Mouse (Mus musculus): ENCODE measurements around the gene Nps. TPM values are rescaled to one million over a fixed set of nuclear protein-coding genes. Genes with fewer than 3 reads are reported as not detected.
"Not testable (repeated sequence)": the region's sequence is repeated elsewhere in the genome, so short reads cannot be mapped to it uniquely, and the experiment has no call there.

The Nps gene
- total RNA-seq (2015) (not detected in 2 replicates), total RNA-seq (2017) (not detected in 2 replicates)

DNA sequence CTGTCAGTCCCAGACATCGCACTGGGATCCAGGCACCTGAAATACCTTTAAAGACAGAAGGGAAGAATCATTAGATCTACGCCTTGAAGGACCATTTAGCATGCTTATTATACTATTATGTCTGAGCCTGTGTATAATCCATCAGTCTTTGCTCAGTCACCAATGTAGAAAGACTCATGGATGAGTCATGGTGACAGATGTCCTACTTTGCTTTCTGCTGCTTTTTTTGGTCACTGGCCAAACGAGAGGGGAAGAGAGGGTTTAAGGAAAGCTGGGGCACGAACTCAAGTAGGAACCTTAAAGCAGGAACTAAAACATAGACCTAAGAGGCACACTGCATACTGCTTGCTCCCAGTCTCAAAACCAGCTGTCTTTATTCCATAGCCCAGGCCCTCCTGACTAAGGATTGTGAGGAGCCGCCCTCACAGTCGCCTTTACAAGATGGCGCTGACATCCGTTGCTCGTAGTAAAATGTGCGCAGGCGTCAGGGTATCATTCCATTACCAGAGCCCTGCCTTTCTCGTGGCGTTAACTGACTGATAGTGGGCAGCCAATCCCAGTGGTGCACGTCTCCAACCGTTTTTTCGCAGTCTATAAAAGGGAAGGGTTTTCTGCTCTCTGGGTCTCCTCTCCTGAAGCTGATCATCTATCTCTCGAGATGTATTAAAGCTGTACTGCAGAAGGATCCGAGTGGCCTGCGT lies at the start of gene Nps:
Gene Nps (plus strand): TSS at position 651 of the 701 bp plus-strand sequence.
- not testable (repeated sequence) for ATAC-seq (ENCODE audit: poor library complexity, severe bottlenecking)

DNA sequence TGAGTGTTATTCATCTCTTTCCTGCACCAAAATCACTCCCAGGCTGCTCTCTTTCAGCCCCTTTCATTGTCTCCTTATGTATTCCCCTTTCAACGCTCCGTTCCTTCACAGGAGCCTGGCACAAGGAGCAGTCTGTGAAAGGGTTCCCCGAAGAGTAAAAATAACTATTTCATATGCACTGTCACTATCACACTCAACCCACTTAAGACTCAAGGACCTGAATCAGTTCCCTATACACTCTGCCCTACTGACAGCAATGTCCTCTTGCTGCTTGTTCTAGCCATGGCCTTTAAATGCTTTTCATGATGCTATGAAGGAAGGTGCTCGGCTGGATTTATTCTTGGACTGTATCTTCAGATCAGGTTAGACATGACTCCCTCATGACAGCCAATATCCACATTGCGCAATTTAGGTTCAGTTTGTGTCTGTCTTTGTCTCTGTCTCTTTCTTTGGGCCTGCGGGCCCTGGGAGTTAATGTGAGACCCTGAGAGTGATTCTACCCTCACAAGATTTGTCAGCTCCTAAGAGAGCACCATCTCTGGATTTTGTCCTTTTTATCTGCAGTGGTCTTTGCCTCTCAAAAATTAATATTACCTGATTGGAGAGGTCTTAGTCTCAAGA lies 49.4 kb upstream of the Nps start:
- no peak for ATAC-seq (ENCODE audit: poor library complexity, severe bottlenecking)

DNA sequence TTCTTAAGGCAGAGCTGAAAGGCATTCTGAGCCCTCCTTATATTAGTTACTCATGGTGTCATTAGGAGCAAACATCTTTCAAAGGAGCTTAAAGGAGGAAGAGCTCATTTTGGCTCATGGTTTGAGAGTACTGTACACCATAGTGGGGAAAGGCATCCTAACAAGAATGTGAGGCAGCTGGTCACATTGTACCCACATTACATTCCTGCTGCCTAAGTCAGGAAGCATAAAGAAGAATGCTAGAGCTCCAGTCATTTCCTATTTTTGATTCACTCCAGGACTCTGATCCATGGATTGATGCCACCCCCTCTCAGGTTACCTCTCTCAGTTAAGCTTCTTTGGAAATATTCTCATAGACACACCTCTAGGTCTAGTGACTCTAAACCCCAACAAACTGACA lies 48.2 kb upstream of the Nps start:
- no peak for ATAC-seq (ENCODE audit: poor library complexity, severe bottlenecking)

DNA sequence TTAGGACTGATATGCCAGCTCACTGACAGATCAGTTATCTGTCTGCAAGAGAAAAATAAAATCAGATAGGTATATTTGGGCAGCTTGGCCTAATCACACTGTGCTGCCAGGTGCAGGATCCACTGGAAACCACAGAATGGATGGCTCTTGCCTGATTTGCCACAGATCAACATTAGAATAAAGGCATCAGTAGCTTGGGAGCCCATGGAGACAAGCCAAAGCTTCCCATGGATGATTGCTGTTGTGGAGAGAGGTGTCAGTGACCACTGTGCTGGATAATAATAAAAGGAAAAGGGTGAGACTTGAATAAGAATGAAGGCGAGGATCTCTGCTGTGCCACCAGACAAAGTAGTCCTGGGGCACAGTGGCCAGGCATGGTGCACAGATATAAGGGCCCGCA lies 47.7 kb upstream of the Nps start:
- no peak for ATAC-seq (ENCODE audit: poor library complexity, severe bottlenecking)

DNA sequence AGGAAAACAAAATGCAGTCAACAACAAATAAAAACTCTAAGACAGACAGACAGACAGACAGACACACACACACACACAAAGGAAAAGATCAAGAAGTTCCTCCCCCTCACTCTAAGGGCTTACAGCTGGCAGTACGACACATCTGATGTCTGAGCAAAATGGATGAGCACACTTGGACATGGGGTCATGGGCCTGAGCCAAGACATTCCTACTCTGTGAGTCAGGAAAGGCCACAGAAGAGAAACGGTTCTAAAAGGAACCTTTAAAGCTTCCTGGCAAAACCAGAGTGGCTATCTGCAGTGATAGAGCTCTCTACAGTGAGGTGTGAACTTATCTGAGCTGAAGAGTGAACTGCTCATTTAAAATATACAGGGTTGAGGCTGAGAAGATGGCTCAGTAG lies 46.0 kb upstream of the Nps start:
- ATAC-seq (ENCODE audit: poor library complexity, severe bottlenecking) = no peak

DNA sequence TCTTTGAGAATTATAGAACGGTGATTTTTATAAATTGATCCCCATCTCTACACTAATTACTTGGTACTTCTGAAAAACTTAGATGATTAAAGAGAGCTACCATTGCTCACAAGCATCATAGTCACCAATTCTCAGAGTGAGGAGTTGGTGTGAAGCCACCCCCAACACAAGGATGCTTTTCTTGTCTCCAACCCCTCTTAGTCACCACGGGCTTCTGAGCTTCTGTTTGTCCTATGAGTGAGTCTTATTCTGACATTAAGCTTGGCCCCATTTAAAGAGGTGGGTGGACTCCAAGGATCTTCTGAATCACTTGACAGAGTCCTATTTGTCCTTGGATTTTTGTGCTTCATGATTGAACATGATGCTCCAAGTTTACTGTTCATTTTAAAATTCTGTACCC lies 37.0 kb upstream of the Nps start:
- ATAC-seq (ENCODE audit: poor library complexity, severe bottlenecking) = no peak

DNA sequence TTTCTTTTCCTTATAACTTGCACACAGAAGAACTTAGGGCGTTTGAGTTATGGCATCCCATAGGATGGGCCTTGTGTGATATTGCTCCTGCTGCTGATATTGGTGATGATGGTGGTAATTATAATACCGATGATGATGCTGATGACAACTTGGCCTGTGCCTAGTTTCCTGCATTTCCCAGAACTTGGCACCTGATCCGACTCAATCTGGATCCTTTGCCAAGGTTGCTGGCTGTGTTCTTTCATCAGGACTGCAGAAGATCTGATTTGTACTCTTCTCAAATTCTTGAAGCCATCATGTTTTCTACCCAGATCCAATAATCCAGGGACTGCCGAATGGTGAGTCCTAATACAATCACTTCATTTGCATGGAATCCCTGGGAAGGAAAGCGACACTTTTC lies 32.5 kb upstream of the Nps start:
- no peak for ATAC-seq (ENCODE audit: poor library complexity, severe bottlenecking)

DNA sequence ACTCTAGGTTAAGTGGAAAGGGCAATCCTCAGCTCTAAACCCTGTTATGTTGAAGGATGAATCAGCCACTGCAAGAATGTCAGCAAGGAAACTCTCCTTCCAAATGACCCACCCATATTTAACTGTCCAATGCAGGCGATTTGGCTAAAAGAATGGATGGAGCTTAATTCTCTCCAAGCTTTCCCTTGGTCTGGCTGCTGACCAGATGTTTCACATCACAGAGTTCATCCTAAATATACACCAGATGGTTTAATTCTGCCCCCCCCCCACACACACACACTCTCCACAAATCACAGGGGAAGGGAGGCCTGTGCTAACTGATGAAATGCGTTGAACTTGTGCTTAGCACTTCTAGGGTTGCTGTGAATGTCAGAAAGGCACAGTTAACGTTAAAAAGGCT lies 21.4 kb upstream of the Nps start:
- ATAC-seq (ENCODE audit: poor library complexity, severe bottlenecking) = no peak

DNA sequence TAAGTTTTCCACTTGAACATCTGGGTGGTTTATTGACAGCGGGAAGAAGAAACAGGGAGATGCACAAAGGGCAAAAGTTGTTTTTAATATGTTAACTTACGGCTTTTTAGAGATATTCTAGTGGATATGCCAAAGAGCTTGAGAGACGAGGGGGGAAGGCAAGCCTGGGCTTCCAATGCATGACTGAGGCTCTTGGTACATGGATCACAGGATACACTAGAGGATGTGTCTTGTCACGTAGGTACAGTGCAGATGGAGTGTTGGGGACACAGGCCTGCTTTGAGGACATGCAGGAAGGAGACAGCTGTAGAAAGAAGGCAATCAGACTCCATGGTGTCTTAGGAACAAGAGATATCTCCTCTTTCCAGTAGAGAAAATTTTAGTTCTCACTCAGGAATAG lies 19.1 kb upstream of the Nps start:
- no peak for ATAC-seq (ENCODE audit: poor library complexity, severe bottlenecking)

DNA sequence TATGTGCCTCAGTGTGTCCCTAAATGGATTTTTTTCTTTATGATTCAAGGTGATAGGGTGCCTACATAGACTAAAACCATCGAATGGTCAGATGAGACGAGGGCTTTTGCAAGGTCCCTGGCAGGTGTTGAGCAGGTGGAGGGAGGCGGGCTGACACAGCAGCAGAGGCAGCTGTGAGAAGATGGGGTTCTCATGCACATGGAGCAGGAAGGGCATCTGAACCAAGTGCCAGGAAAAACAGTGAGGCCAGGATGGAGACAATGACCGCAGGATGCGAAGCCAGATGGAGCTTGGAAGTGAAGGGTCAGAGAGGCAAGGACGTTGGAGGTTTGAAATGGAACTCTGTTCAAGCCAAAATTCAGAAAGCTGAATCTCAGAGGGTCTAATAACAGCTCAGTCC lies 18.5 kb upstream of the Nps start:
- ATAC-seq (ENCODE audit: poor library complexity, severe bottlenecking) = no peak

DNA sequence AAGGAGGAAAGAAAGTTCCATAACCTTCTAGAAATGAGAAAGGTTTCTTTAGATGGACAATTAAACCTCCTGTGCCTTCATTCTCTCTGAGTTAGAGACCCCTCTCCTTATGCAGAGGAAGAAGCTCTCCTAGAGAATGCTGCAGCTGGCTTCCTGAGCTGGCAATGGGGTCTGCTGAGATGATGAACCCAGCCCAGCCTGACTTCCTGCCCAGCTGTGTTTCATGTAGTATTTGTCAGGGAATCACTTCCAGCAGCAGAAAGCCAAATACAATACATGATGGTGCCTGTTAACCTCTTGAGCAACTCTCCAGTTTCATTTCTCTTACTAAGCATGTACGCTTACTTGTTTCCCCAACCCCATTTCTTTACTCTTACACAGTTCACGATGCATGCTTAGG lies 17.9 kb upstream of the Nps start:
- no peak for ATAC-seq (ENCODE audit: poor library complexity, severe bottlenecking)

DNA sequence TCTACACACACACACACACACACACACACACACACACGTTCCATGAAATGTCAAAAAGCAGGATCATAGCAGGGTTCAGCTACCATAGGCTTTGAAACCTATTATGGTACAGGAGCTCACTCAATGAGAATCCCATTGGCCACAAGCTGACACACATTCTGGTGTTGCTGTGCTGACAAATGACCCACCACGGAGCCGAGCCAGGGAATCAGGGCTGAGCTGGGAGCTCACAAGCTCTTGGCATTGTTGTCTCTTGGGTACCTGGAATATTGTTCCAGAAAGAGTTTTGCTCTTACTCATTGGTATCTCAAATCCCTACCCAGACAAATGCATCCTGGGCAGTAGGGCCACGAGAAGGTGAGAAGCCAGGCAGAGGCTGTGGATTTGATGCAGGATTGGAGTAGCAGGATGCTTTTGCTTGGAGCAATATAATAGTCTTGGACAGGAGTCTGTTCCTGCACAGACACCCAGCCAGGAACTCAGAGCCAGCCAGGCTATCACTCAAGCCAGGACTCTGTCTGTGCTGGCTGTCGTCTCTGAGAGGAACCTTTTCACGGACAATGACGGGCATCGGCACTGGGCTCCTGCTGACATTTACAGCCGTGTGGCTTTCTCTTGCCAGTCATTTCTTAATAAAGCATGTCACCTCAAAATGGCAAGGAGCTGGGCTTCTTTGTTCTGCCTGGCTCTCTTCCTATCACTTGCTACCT lies 14.2 kb upstream of the Nps start:
- no peak for ATAC-seq (ENCODE audit: poor library complexity, severe bottlenecking)

DNA sequence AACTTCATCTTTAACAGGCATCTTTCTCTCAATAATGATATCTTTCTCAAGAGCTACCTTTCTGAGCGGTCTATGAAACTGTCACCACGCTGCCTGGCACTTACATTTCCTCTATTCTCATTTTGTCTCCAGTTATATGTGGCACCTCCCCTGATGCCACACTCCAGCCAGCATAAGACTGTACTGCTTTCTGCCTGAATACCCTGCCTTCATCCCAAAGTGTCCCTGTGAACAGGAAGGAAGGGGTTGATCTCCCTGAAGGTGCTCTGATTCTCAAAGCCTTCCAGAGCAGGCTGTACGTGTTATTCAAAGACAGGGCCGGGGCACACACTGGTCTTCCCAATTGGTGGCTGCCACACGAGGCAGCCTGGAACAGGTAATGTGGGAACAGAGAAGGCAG lies 12.1 kb upstream of the Nps start:
- no peak for ATAC-seq (ENCODE audit: poor library complexity, severe bottlenecking)

DNA sequence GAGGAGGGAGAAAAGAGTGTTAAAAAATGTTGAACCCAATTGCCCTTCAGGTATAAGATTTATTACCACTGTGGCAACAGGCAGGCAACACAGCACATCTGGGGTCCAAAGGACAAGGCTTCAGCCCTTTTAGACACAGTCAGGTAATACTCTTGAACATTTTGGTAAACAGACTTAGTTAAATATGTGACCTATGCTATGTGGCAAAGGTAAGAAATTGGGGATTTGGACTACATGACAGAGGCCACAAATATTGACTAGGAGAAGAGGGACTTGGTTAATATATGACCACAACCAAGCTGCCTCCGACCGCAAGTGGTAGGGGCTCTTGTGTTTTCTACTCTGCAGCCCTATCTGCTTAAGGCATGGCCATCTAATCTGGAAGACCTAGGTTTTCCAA lies 5.3 kb upstream of the Nps start:
- no peak for ATAC-seq (ENCODE audit: poor library complexity, severe bottlenecking)

DNA sequence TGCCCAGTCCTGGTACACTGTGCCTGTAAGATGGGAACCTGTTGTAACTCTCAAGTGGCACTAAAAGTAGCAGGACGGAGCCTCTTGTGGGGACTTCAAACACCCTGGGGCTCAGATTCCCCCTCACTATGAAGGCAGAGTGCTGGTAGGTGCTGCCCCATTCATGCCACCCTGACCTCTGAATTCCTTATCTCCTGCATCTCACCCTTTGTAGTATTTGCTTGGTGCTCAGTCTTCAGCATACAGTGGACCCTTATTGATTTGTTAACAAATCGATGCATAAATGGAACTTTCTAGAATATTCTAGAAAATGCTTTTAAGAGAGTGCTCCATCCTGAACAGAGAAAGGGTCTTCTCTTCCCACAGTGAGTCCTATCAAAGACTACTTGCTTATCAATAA lies 4.1 kb upstream of the Nps start:
- ATAC-seq (ENCODE audit: poor library complexity, severe bottlenecking) = no peak

DNA sequence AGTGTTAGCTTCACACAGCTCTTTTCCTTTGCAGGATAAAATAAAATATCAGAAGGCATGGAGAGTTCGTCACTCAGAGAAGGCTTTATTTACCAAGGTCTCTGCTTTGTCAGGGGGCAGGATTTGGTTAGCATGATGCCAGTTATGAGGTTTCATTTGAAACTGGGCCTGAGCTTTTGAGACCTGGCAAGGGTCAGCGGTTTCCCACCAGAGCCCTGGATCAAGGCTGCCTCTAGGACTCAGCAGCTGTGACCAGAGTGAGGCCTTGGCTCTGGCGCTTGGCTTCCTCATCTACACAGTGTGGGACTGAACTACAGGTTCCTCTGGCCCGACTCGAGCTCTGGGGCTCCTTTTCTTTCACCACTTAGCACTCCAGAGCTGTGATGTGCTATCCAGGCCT lies 12.5 kb downstream of the Nps start:
- ATAC-seq (ENCODE audit: poor library complexity, severe bottlenecking) = no peak

DNA sequence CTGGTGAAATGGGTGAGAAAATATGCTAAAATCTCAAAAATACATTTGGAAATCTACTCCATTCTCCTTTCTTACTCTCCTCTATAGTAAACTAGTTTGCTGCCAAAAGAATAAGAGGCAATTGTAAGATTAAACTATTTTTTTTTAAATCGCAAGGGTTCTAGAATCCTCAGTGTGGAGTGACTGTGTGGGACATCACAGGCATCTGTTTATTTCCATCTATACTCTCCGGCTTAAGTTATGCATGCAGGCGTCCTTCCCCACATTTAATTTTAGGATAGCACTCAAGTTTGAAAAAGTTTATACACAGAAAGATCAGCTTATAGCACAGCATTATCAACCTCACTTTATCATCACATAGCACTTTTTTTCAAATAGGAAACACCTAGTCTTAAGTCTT lies 24.7 kb downstream of the Nps start:
- no peak for ATAC-seq (ENCODE audit: poor library complexity, severe bottlenecking)

DNA sequence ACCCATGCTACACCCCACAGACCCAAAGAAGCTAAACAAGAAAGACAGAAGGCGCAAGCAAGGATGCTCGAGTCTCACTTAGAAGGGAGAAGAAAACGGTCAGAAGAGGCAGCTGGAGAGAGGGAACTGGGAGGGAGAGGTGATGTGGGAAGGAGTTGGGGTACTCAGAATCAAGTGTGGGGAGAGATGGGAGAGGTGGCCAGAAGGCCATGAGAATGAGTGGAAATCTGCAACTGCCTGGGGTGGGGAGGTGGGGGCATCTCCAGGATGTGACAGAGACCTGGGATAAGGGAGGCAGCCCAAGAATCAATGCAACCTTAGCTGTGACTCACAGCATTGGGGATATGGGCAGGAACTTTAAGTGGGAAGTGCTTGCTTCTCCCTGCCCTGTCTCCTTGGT lies 31.5 kb downstream of the Nps start:
- ATAC-seq (ENCODE audit: poor library complexity, severe bottlenecking) = no peak

DNA sequence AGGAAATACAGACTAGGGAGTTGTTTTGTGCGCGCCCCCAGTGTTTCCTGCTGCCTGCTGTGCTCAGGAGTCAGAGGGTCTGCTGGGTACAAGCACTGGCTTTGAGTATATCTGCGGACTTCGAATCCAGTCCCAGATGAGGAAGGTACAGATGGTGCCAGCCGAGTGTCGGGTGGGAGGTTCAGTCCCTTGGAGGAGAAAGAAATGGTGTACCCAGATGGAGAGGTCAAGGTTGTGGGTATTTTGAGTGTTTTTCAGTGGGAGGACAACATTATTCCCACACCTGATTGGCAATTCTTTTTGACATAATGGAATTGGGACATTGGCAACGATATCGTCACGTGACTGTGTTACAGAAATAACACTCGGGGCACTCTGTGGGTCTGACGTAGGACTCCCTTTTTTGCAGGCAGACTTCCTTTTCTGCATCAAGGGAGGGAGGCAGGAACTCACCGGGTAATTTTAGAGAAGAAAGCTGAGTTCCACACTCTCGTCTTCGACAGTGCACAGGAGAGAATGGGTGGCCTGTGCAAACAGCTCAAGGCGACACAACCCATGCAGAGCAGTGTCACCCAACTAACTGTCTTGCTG lies 33.2 kb downstream of the Nps start:
- ATAC-seq (ENCODE audit: poor library complexity, severe bottlenecking) = no peak

DNA sequence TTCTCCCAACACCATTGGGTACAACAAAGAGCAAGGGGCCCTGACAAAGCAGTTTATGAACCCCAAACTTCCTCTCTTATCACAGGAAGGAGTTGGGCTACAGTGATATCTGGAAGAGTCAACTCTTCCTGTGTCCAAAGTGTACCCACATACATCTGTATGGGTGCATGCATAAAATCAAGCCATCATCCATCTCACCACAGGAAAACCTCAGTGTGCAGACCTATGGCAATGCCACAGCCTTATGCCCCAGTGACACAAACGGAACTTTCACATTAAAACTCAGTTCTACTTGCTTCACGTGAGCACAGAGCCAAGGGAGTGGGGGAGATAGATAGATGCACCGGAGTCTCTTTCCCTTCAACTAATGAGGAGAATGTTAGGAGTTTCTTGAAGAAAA lies 36.0 kb downstream of the Nps start:
- ATAC-seq (ENCODE audit: poor library complexity, severe bottlenecking) = peak; percentile 24; the same call in 1 of the 2 replicates

DNA sequence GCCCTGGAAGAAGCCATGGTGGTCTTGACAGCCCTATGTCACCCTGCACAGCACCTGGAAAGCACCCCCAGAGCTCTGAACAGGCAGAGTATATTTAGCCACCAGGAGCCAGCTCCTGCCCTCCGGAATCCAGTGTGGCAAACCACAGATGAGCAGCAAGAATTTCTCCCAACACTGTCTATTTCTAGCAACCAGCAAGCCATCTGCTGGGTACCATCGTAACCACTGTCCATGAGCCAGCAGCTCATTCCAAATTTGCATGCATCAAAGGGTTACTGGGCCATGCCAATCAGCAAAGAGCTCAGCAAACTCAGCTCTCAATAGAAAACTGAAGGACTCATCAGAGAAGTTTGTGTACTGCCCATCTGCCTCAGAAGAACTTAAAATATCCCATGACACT lies 46.0 kb downstream of the Nps start:
- no peak for ATAC-seq (ENCODE audit: poor library complexity, severe bottlenecking)

Measured in megakaryocyte, adult 5-6 weeks (primary cell).